Mouse (Mus musculus): ENCODE measurements at regions not wholly inside any gene's neighbourhood (a gene's known extent, or its start where the extent isn't known, plus 50 kb on each side); places are given as distances from the start of the nearest gene placed in this dataset.

GRCm38 (mm10) chr1:47037576-47037975, 144.9 kb upstream of the Slc39a10 start:
- no peak for TF ChIP-seq CTCF (IDR thresholded peaks at IDR 0.05; ENCODE audit: control insufficient read depth, insufficient read depth, insufficient replicate concordance, low read depth, low read length)
- no peak for TF ChIP-seq POLR2A (IDR thresholded peaks at IDR 0.05; ENCODE audit: control insufficient read depth, low read depth, low read length)
